Mouse (Mus musculus) C2C12 (cell line): ENCODE measurements around the gene Tmod4.

Experiments
- CTCF ChIP-seq: IDR thresholded peaks from one replicate; pipeline ENCODE4 v1.5.1; 2011; ENCODE audit not compliant: control insufficient read depth, insufficient read depth, insufficient read length
- FOSL1 ChIP-seq: IDR thresholded peaks from one replicate; pipeline ENCODE4 v1.8.0; 2011; ENCODE audit warnings: mild to moderate bottlenecking, low read length; ENCODE audit not compliant: poor library complexity, insufficient read depth, severe bottlenecking
- MAX ChIP-seq: IDR thresholded peaks from one replicate; pipeline ENCODE4 v1.6.1; 2011; ENCODE audit warnings: mild to moderate bottlenecking, control low read depth
- MYOD1 ChIP-seq: IDR thresholded peaks from one replicate; pipeline ENCODE4 v1.6.1; 2011; ENCODE audit warnings: low read depth; ENCODE audit not compliant: control insufficient read depth, insufficient read length
- MYOG ChIP-seq: IDR thresholded peaks from one replicate; pipeline ENCODE4 v1.6.1; 2011; ENCODE audit not compliant: control insufficient read depth, insufficient read length; ENCODE audit errors: extremely low read depth
- USF1 ChIP-seq: IDR thresholded peaks from one replicate; pipeline ENCODE4 v1.6.1; 2011; ENCODE audit warnings: low read depth, mild to moderate bottlenecking, control low read depth, moderate library complexity

DNA sequence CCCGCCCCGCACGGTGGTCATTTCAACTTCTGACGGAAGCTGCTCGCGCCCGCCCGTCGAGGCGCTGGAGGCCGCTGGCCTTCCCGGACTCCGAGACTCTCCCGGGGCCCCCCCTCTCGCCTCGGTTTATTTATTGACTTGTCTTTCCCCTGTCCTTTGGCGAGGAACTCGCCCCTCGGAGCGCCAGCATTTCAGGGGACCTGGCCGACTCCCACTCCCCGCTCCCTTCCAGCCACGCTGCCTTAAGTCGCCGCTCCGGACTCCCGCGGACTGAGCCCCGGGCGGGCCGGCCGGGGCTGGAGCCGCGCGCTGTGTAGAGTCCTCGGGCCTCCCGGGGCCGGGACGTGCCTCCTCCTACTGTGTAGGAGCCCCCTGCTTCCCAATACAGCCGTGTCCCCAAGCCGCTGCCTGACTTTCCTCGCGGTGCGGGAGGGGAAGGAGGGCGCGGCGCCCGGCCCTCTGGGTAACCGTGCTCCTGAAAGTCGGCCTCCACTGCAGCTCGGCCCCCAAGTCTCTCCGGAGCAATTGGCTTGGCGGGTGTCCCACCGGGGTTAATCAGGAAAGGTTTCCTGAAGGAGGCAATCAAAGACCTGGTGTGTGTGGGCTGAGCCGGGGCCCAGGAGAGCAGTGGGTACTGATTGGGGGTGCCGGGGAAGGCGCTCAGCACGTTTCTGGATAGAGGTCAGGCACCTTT is 49.1 kb downstream of the Tmod4 start:
- TF ChIP-seq MYOG (no peak), CTCF (no peak), MYOD1 (no peak), MAX (no peak), USF1 (no peak), FOSL1 (no peak)
